Mouse (Mus musculus): ENCODE results near the gene Rasip1. TPM values are rescaled to one million over a fixed set of nuclear protein-coding genes. Genes with fewer than 3 reads are reported as not detected.

Gene Rasip1
- polyA plus RNA-seq (2014; fragmentation: Illumina TruSeq; extraction: RNeasy Lipid Tissue Mini Kit (QIAGEN cat#74804)), result not detected

GRCm38 (mm10) chr7:45627261-45627660 is at the start of gene Rasip1:
Gene Rasip1, plus strand, starts transcription at chr7:45627488.

GRCm38 (mm10) chr7:45617042-45617695 is 10.1 kb upstream of the Rasip1 start, which contains the start of gene Fut1:
Gene Fut1, plus strand, starts transcription at chr7:45617289.

GRCm38 (mm10) chr7:45621443-45621842 is 5.8 kb upstream of the Rasip1 start, which contains the start of gene Izumo1:
Gene Izumo1, plus strand, starts transcription at chr7:45621811.

GRCm38 (mm10) chr7:45639561-45640027 is 12.3 kb downstream of the Rasip1 start, which contains the start of gene Mamstr:
Gene Mamstr, plus strand, starts transcription at chr7:45639977.

GRCm38 (mm10) chr7:45666161-45666560 is 38.9 kb downstream of the Rasip1 start, which contains the start of gene Fut2:
Gene Fut2, minus strand, starts transcription at chr7:45666394.

GRCm38 (mm10) chr7:45683396-45684050 is 56.2 kb downstream of the Rasip1 start, which contains the start of gene Ntn5:
Gene Ntn5, plus strand, starts transcription at chr7:45684022.

Other genes starting within 250 kb of the Rasip1 start
- gene Snrnp70, start 231.7 kb upstream of the Rasip1 start, polyA plus RNA-seq (2014; fragmentation: Illumina TruSeq; extraction: RNeasy Lipid Tissue Mini Kit (QIAGEN cat#74804)), result 78.5 TPM
- not detected for gene Kcna7, start 221.8 kb upstream of the Rasip1 start, polyA plus RNA-seq (2014; fragmentation: Illumina TruSeq; extraction: RNeasy Lipid Tissue Mini Kit (QIAGEN cat#74804))
- 2.6 TPM for gene Ntf5, start 213.8 kb upstream of the Rasip1 start, polyA plus RNA-seq (2014; fragmentation: Illumina TruSeq; extraction: RNeasy Lipid Tissue Mini Kit (QIAGEN cat#74804))
- not detected for gene Lhb, start 206.7 kb upstream of the Rasip1 start, polyA plus RNA-seq (2014; fragmentation: Illumina TruSeq; extraction: RNeasy Lipid Tissue Mini Kit (QIAGEN cat#74804))
- gene Gys1, start 192.6 kb upstream of the Rasip1 start, polyA plus RNA-seq (2014; fragmentation: Illumina TruSeq; extraction: RNeasy Lipid Tissue Mini Kit (QIAGEN cat#74804)), result 4.5 TPM
- gene Ruvbl2, start 189.4 kb upstream of the Rasip1 start, polyA plus RNA-seq (2014; fragmentation: Illumina TruSeq; extraction: RNeasy Lipid Tissue Mini Kit (QIAGEN cat#74804)), result 2.1 TPM
- 0.88 TPM for gene Ftl1, start 167.6 kb upstream of the Rasip1 start, polyA plus RNA-seq (2014; fragmentation: Illumina TruSeq; extraction: RNeasy Lipid Tissue Mini Kit (QIAGEN cat#74804))
- gene Bax, start 160.6 kb upstream of the Rasip1 start, polyA plus RNA-seq (2014; fragmentation: Illumina TruSeq; extraction: RNeasy Lipid Tissue Mini Kit (QIAGEN cat#74804)), result 1.9 TPM
- 2.3 TPM for gene Tulp2, start 145.6 kb upstream of the Rasip1 start, polyA plus RNA-seq (2014; fragmentation: Illumina TruSeq; extraction: RNeasy Lipid Tissue Mini Kit (QIAGEN cat#74804))
- gene Gm45808, start 140.7 kb upstream of the Rasip1 start, polyA plus RNA-seq (2014; fragmentation: Illumina TruSeq; extraction: RNeasy Lipid Tissue Mini Kit (QIAGEN cat#74804)), result not detected
- 28.5 TPM for gene Dhdh, start 138.7 kb upstream of the Rasip1 start, polyA plus RNA-seq (2014; fragmentation: Illumina TruSeq; extraction: RNeasy Lipid Tissue Mini Kit (QIAGEN cat#74804))
- gene Nucb1, start 117.1 kb upstream of the Rasip1 start, polyA plus RNA-seq (2014; fragmentation: Illumina TruSeq; extraction: RNeasy Lipid Tissue Mini Kit (QIAGEN cat#74804)), result 55.5 TPM
- 2.3 TPM for gene Ppp1r15a, start 101.2 kb upstream of the Rasip1 start, polyA plus RNA-seq (2014; fragmentation: Illumina TruSeq; extraction: RNeasy Lipid Tissue Mini Kit (QIAGEN cat#74804))
- 0.43 TPM for gene Plekha4, start 101.2 kb upstream of the Rasip1 start, polyA plus RNA-seq (2014; fragmentation: Illumina TruSeq; extraction: RNeasy Lipid Tissue Mini Kit (QIAGEN cat#74804))
- gene Hsd17b14, start 72.6 kb upstream of the Rasip1 start, polyA plus RNA-seq (2014; fragmentation: Illumina TruSeq; extraction: RNeasy Lipid Tissue Mini Kit (QIAGEN cat#74804)), result not detected
- 2.1 TPM for gene Bcat2, start 57.3 kb upstream of the Rasip1 start, polyA plus RNA-seq (2014; fragmentation: Illumina TruSeq; extraction: RNeasy Lipid Tissue Mini Kit (QIAGEN cat#74804))
- not detected for gene Fgf21, start 12.0 kb upstream of the Rasip1 start, polyA plus RNA-seq (2014; fragmentation: Illumina TruSeq; extraction: RNeasy Lipid Tissue Mini Kit (QIAGEN cat#74804))
- not detected for gene Fut1, start 10.2 kb upstream of the Rasip1 start, polyA plus RNA-seq (2014; fragmentation: Illumina TruSeq; extraction: RNeasy Lipid Tissue Mini Kit (QIAGEN cat#74804))
- not detected for gene Izumo1, start 5.7 kb upstream of the Rasip1 start, polyA plus RNA-seq (2014; fragmentation: Illumina TruSeq; extraction: RNeasy Lipid Tissue Mini Kit (QIAGEN cat#74804))
- gene Mamstr, start 12.5 kb downstream of the Rasip1 start, polyA plus RNA-seq (2014; fragmentation: Illumina TruSeq; extraction: RNeasy Lipid Tissue Mini Kit (QIAGEN cat#74804)), result 0.51 TPM
- 0.94 TPM for gene Fut2, start 38.9 kb downstream of the Rasip1 start, polyA plus RNA-seq (2014; fragmentation: Illumina TruSeq; extraction: RNeasy Lipid Tissue Mini Kit (QIAGEN cat#74804))
- gene Ntn5, start 56.5 kb downstream of the Rasip1 start, polyA plus RNA-seq (2014; fragmentation: Illumina TruSeq; extraction: RNeasy Lipid Tissue Mini Kit (QIAGEN cat#74804)), result not detected
- gene Sec1, start 66.9 kb downstream of the Rasip1 start, polyA plus RNA-seq (2014; fragmentation: Illumina TruSeq; extraction: RNeasy Lipid Tissue Mini Kit (QIAGEN cat#74804)), result not detected
- gene Car11, start 72.4 kb downstream of the Rasip1 start, polyA plus RNA-seq (2014; fragmentation: Illumina TruSeq; extraction: RNeasy Lipid Tissue Mini Kit (QIAGEN cat#74804)), result not detected
- 10.6 TPM for gene Dbp, start 77.6 kb downstream of the Rasip1 start, polyA plus RNA-seq (2014; fragmentation: Illumina TruSeq; extraction: RNeasy Lipid Tissue Mini Kit (QIAGEN cat#74804))
- 1.6 TPM for gene Rpl18, start 88.0 kb downstream of the Rasip1 start, polyA plus RNA-seq (2014; fragmentation: Illumina TruSeq; extraction: RNeasy Lipid Tissue Mini Kit (QIAGEN cat#74804))
- gene Sphk2, start 90.5 kb downstream of the Rasip1 start, polyA plus RNA-seq (2014; fragmentation: Illumina TruSeq; extraction: RNeasy Lipid Tissue Mini Kit (QIAGEN cat#74804)), result 0.40 TPM
- gene Fam83e, start 93.7 kb downstream of the Rasip1 start, polyA plus RNA-seq (2014; fragmentation: Illumina TruSeq; extraction: RNeasy Lipid Tissue Mini Kit (QIAGEN cat#74804)), result not detected
- not detected for gene Spaca4, start 98.3 kb downstream of the Rasip1 start, polyA plus RNA-seq (2014; fragmentation: Illumina TruSeq; extraction: RNeasy Lipid Tissue Mini Kit (QIAGEN cat#74804))
- not detected for gene Lmtk3, start 156.2 kb downstream of the Rasip1 start, polyA plus RNA-seq (2014; fragmentation: Illumina TruSeq; extraction: RNeasy Lipid Tissue Mini Kit (QIAGEN cat#74804))
- gene Sult2b1, start 157.2 kb downstream of the Rasip1 start, polyA plus RNA-seq (2014; fragmentation: Illumina TruSeq; extraction: RNeasy Lipid Tissue Mini Kit (QIAGEN cat#74804)), result not detected
- 14.9 TPM for gene Cyth2, start 187.1 kb downstream of the Rasip1 start, polyA plus RNA-seq (2014; fragmentation: Illumina TruSeq; extraction: RNeasy Lipid Tissue Mini Kit (QIAGEN cat#74804))
- not detected for gene Kcnj14, start 197.3 kb downstream of the Rasip1 start, polyA plus RNA-seq (2014; fragmentation: Illumina TruSeq; extraction: RNeasy Lipid Tissue Mini Kit (QIAGEN cat#74804))
- gene Grwd1, start 203.5 kb downstream of the Rasip1 start, polyA plus RNA-seq (2014; fragmentation: Illumina TruSeq; extraction: RNeasy Lipid Tissue Mini Kit (QIAGEN cat#74804)), result 0.86 TPM
- gene Kdelr1, start 245.3 kb downstream of the Rasip1 start, polyA plus RNA-seq (2014; fragmentation: Illumina TruSeq; extraction: RNeasy Lipid Tissue Mini Kit (QIAGEN cat#74804)), result 81.7 TPM

All from ovary, adult 10 weeks (tissue).